Mouse (Mus musculus) v-Abl transformed pro-B cells (cell line): Measurements from ENCODE around the gene Sprn.

Experiments used
- in situ Hi-C, 2 experiments: fragments of 400-800 bp; cut with MboI; formaldehyde crosslinking; loops; one replicate each; pipeline ENCODE4 v1.15.1; 2025; ENCODE audit not compliant: unreplicated experiment in 2 of 2

Sprn gene

GRCm38 (mm10) chr7:140115583-140116328 lies 38.9 kb downstream of the Sprn start, which contains the start of gene Paox:
Gene Paox, plus strand, starts transcription at chr7:140115799.
- in situ Hi-C loops, result loop anchor here (5.0 to 25.0 kb wide), 3 partner anchors 78 to 1203 kb away; partner anchors contain the start of genes Bnip3 (in 2 of the 2), Tubgcp2 (in 2 of the 2), Zfp511 (in 2 of the 2) and B4galnt4 (in 1 of the 2)

- in situ Hi-C loops, result loop anchor here (25.0 kb wide), 2 partner anchors 950 to 1200 kb away; partner anchors contain the start of genes Bnip3 (in 2 of the 2) and B4galnt4 (in 1 of the 2)
Observed at GRCm38 (mm10) chr7:140111943-140112342, 42.7 kb downstream of the Sprn start.

DNA sequence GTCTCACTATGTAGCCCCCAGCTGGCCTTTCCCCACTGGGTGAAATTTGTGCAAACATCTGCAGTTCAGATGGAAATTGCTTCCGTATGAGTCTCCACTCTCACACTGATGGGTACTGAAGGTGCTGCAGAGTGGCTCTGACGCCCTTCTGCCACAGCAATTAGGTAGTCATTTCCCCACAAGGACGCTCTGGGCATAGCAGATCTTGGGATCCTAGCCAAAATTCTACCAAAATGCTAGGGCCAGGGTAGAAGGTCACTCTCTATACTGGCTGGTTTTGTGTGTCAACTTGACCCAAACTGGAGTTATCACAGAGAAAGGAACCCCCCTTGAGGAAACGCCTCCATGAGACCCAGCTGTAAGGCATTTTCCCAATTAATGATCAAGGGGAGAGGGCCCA lies 50.7 kb downstream of the Sprn start:
- in situ Hi-C loops, result loop anchor here (25.0 kb wide), 2 partner anchors 958 to 1192 kb away; partner anchors contain the start of genes Bnip3 (in 2 of the 2) and B4galnt4 (in 1 of the 2)

GRCm38 (mm10) chr7:140101993-140102860 lies 52.5 kb downstream of the Sprn start, which contains the start of gene Fuom:
Gene Fuom, minus strand, starts transcription at chr7:140102441.
- in situ Hi-C loops, result loop anchor here (25.0 kb wide), 2 partner anchors 960 to 1190 kb away; partner anchors contain the start of genes Bnip3 (in 2 of the 2) and B4galnt4 (in 1 of the 2)

GRCm38 (mm10) chr7:140101498-140101897 lies 53.2 kb downstream of the Sprn start:
- in situ Hi-C loops, result loop anchor here (25.0 kb wide), 2 partner anchors 961 to 1189 kb away; partner anchors contain the start of genes Bnip3 (in 2 of the 2) and B4galnt4 (in 1 of the 2)
